Mouse (Mus musculus) C2C12 (cell line): ENCODE data around the gene Arhgap15.

Experiments used
- CTCF ChIP-seq: IDR thresholded peaks from one replicate; pipeline ENCODE4 v1.5.1; 2011; ENCODE audit not compliant: control insufficient read depth, insufficient read depth, insufficient read length
- MYOG ChIP-seq: IDR thresholded peaks from one replicate; pipeline ENCODE4 v1.6.1; 2011; ENCODE audit not compliant: control insufficient read depth, insufficient read length; ENCODE audit errors: extremely low read depth

GRCm38 (mm10) chr2:44165789-44166188, 417.2 kb downstream of the Arhgap15 start:
- TF ChIP-seq MYOG (no peak), CTCF (no peak)
